Mouse (Mus musculus) liver, embryonic 14.5 days (tissue): ENCODE results near the gene Vsig8.

Experiments used
- CTCF ChIP-seq: IDR thresholded peaks from 2 replicates; pipeline ENCODE4 v1.5.1; 2016; ENCODE audit warnings: antibody characterized with exemption, low read depth, control low read depth
- EP300 ChIP-seq: IDR thresholded peaks from 2 replicates; pipeline ENCODE4 v1.6.1; 2016; ENCODE audit warnings: antibody characterized with exemption, low read depth

GRCm38 (mm10) chr1:172514551-172515268, 41.0 kb upstream of the Vsig8 start:
- TF ChIP-seq CTCF = no peak
- TF ChIP-seq EP300 = no peak
